Mouse (Mus musculus) ES-Bruce4 (cell line): Measurements from ENCODE around the gene Mbd4. TPM values are rescaled to one million over a fixed set of nuclear protein-coding genes. Genes with fewer than 3 reads are reported as not detected.
"Not testable (repeated sequence)": the region's sequence is repeated elsewhere in the genome, so short reads cannot be mapped to it uniquely, and the experiment has no call there.

Source experiments
- H3K27ac ChIP-seq: 2 replicates; pipeline ENCODE4 v1.5.1; 2012; ENCODE audit warnings: low read length, inconsistent platforms; ENCODE audit not compliant: insufficient read depth
- H3K27me3 ChIP-seq: 2 replicates; pipeline ENCODE4 v1.6.1; 2012; ENCODE audit warnings: mild to moderate bottlenecking, low read length, inconsistent platforms; ENCODE audit not compliant: control insufficient read depth, poor library complexity, insufficient read depth, severe bottlenecking
- H3K36me3 ChIP-seq: 2 replicates; pipeline ENCODE4 v1.6.1; 2012; ENCODE audit warnings: inconsistent platforms, mild to moderate bottlenecking, low read length, moderate library complexity; ENCODE audit not compliant: control insufficient read depth, poor library complexity, insufficient read depth, severe bottlenecking
- H3K4me1 ChIP-seq: one replicate; pipeline ENCODE4 v1.8.1; 2011; ENCODE audit warnings: low read length; ENCODE audit not compliant: control insufficient read depth, insufficient read depth
- H3K4me3 ChIP-seq: 2 replicates; pipeline ENCODE4 v1.5.1; 2011; ENCODE audit warnings: low read depth, mild to moderate bottlenecking, low read length
- H3K9ac ChIP-seq: 2 replicates; pipeline ENCODE4 v1.6.1; 2012; ENCODE audit warnings: low read depth, mild to moderate bottlenecking, inconsistent platforms; ENCODE audit not compliant: poor library complexity, severe bottlenecking
- H3K9me3 ChIP-seq: replicated peaks from 2 replicates; pipeline ENCODE4 v1.6.1; 2012; ENCODE audit warnings: mild to moderate bottlenecking, low read length, inconsistent platforms; ENCODE audit not compliant: control insufficient read depth, poor library complexity, insufficient read depth, severe bottlenecking
- CTCF ChIP-seq: IDR thresholded peaks from one replicate; pipeline ENCODE4 v1.8.1; 2011; ENCODE audit warnings: low read depth, low read length
- EP300 ChIP-seq: IDR thresholded peaks from 2 replicates; pipeline ENCODE4 v1.6.1; 2011; ENCODE audit warnings: low read depth, low read length; ENCODE audit not compliant: insufficient read depth
- POLR2A ChIP-seq: IDR thresholded peaks from one replicate; pipeline ENCODE4 v1.8.1; 2011; ENCODE audit warnings: low read length; ENCODE audit not compliant: insufficient read depth
- polyA plus RNA-seq: library from polyadenylated mRNA; stranded (reverse); fragments of >200 nt; gene quantifications from 2 replicates; pipeline ENCODE4 v1.2.4, GENCODE M21; 2011; ENCODE audit warnings: low read depth; ENCODE audit not compliant: missing spikeins, insufficient read depth, insufficient read length

Gene Mbd4
- polyA plus RNA-seq, 1 experiment, result 24.7 TPM

DNA sequence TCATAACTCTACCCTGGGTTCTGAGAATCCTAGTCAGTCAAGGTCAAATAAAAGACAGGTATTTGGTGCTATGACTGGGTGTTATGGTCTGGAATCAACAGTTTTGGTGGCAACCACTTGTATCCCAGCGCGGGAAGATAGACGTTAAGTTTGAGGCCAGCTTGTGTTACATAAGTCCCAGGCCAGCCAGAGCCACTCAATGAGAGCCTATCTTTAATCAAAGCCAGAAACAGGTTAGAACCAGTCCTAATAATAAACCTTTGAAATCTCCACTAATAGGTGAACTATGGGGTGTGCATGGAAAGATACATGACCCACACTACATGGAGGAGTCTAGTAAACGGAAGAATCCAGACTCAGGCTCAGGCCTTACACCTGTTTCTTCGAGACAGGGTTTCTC lies 14.4 kb downstream of the Mbd4 start:
- Histone ChIP-seq H3K27ac (no peak overlapping the region), H3K9me3 (no peaks in the 10 kb centered on the region), H3K36me3 (peaks cover 16% of the 10 kb centered on the region), H3K4me1 (no peaks in the 10 kb centered on the region), H3K4me3 (no peak overlapping the region), H3K9ac (no peak overlapping the region), H3K27me3 (no peaks in the 10 kb centered on the region)
- TF ChIP-seq POLR2A, result peak; percentile 31
- no peak for TF ChIP-seq EP300

DNA sequence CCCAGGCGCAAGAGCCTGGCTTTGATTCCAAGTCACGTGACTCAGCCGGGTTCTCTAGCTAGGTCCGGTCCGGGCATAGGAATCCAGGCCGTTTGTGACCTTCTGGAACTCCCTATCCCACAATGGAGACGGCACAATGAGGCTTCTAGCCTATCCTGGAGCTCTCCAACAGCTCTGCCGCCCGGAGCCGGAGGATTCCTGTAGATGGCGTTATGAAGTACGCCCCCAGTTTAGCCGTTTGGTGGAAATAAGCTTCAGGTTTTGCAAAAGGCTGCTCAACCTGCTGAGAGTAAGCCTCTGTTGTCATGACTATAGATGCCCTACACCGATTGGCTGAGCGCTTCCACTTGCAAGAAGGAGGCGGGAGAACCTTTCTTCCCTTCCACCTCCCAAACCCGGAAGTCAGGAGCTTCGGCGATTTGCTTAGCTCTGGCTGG lies 15.0 kb downstream of the Mbd4 start, which contains the start of gene Efcab12:
Gene Efcab12 (minus strand): TSS at position 252 of the 437 bp plus-strand sequence.
- Histone ChIP-seq H3K9ac (peak within 1 kb of the TSS; percentile 13; the same call in 1 of the 2 replicates), H3K9me3 (no peaks in the 10 kb centered on the region), H3K36me3 (peaks cover 12% of the 10 kb centered on the region), H3K4me1 (no peaks in the 10 kb centered on the region), H3K27ac (peak within 1 kb of the TSS; percentile 70; the same call in 1 of the 2 replicates), H3K27me3 (no peaks in the 10 kb centered on the region), H3K4me3 (peak within 1 kb of the TSS; percentile 51)
- TF ChIP-seq EP300 (no peak), CTCF (peak; percentile 9)

DNA sequence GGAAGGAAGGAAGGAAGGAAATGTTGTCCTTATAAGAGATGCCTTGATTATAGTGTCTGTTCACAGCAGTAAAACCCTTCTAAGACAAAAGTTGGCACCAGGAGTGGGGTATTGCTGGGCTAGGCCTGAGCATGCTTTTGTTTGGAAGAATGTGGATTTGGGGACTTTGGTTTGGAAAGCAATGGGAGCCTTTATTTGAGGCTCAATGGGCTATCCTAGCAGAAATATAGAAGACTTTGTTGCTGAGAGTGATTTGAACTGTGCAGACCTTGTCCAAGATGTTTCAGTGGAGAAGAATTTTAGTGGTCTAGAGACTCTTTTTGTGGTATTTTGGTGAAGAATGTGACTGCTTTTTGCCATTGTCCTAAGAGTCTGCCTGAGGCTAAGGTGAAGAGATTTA lies 19.3 kb downstream of the Mbd4 start:
- no peaks in the 10 kb centered on the region for H3K9me3 ChIP-seq
- peaks cover 1% of the 10 kb centered on the region for H3K4me1 ChIP-seq
- TF ChIP-seq EP300 (no peak), POLR2A (no peak), CTCF (no peak)
- no peak overlapping the region for H3K4me3 ChIP-seq
- no peak overlapping the region for H3K9ac ChIP-seq
- no peaks in the 10 kb centered on the region for H3K36me3 ChIP-seq
- no peak overlapping the region for H3K27ac ChIP-seq
- no peaks in the 10 kb centered on the region for H3K27me3 ChIP-seq

DNA sequence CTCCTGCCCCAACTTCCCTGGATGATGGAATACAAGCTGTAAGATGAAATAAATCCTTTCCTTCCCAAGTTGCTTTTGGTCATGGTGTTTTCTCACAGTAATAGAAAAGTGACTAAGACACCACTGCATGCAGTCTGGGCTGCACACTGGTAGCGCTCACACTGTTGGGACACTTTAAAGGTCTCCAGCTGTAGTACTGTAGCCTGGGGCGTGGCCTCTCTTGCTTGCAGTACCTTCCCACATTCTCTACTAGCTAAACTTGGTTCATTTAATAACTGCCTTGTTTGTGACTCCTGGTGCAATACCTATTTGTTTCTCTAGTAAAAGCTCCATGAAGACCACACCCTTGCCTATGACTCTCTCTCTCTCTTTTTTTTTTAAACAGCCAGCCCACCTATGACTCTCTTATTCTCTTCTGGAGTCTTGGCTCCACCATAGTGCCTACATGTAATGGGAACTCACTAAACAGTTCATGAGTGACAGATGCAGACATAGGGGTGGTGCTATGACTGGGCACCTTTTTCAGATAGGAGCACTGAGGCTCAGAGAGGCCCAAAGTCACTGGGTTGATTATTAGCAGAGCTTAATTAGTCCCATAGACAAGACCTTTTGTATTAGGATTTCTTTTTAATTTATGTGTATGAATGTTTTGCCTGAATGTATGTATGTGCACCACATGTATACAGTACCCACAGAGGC lies 20.9 kb downstream of the Mbd4 start:
- H3K9me3 ChIP-seq, result no peaks in the 10 kb centered on the region
- H3K4me3 ChIP-seq, result no peak overlapping the region
- no peak overlapping the region for H3K27ac ChIP-seq
- no peak for TF ChIP-seq CTCF
- TF ChIP-seq EP300, result no peak
- no peaks in the 10 kb centered on the region for H3K27me3 ChIP-seq
- H3K9ac ChIP-seq, result no peak overlapping the region
- H3K36me3 ChIP-seq, result no peaks in the 10 kb centered on the region
- H3K4me1 ChIP-seq, result peaks cover 1% of the 10 kb centered on the region

DNA sequence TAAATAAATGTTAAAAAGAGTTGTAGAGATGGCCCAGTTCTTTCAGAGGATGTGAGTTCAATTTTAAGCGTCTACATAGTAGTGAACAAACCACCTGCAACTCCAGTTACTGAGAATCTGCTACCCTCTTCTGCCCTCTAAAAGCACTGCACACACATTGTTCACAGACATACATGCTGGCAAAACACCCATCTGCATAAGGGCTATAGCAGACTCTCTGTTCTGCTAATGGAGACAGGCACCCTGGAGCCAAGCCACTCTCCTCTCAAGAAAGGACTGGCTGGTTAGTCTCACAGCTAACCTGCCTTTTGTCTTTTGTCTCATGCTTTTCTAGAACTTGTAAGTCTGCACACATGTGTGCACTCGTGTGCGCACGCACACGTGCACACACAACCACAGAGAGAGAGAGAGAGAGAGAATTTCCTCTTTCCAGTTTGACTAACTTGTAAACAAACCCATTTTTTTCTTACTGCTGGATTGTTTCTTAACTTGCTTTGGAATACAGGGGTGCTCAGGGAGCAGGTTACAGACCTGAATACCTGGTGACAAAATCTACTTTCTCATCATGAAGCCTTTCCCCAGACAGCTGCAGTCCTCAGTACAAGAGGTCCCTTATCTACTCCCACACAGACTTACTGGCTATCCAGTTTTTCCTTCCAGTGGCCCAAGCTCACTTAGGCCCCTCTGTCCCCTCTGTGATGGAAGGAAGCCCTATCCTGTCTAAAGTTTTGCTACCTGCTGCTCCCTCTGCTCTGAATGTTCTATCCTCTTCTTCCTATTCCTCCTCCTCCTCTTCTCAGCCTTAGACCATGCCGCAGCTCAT lies 22.2 kb downstream of the Mbd4 start:
- peak overlapping the region; percentile 60 for H3K27ac ChIP-seq
- H3K9ac ChIP-seq, result peak overlapping the region; percentile 5; the same call in 1 of the 2 replicates
- no peaks in the 10 kb centered on the region for H3K36me3 ChIP-seq
- H3K4me3 ChIP-seq, result no peak overlapping the region
- TF ChIP-seq CTCF (no peak), EP300 (no peak), POLR2A (no peak)
- peaks cover 1% of the 10 kb centered on the region for H3K4me1 ChIP-seq
- no peaks in the 10 kb centered on the region for H3K27me3 ChIP-seq
- no peaks in the 10 kb centered on the region for H3K9me3 ChIP-seq

DNA sequence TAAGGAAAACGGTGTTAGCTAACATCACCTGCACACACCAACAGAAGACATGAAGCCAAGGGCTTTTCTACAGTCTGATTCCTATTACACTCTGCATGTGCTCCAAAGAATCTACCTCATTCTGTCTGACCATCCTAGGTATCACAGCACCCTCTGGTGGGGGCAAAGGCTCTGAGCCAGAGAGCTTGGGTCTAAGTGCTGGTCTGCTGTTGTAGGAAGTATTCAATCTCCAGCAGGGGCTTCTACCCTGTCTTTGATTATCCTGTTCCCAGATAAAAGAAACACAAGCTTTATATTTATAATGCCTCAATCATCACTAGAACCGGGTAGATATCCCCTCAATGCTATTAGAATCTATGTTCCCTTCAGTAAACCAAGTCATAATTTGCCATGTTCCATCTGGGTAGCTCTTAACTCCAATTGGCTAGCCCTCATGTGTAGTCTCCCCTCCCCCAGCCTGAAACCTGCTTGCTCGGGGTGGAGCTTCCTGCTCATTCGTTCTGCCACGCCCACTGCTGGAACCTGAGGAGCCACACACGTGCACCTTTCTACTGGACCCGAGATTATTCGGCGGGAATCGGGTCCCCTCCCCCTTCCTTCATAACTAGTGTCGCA lies 29.2 kb downstream of the Mbd4 start:
- Histone ChIP-seq H3K27ac (peak overlapping the region; percentile 14; the same call in 1 of the 2 replicates), H3K9ac (peak overlapping the region; percentile 13; the same call in 1 of the 2 replicates)
- H3K4me3 ChIP-seq, H3K4me1 ChIP-seq, H3K27me3 ChIP-seq, H3K9me3 ChIP-seq, H3K36me3 ChIP-seq: not testable (repeated sequence)
- peak; percentile 66 for TF ChIP-seq CTCF
